Mouse (Mus musculus) adrenal gland, postnatal 4 days (tissue): ENCODE results near the gene Hexb. TPM values are rescaled to one million over a fixed set of nuclear protein-coding genes. Genes with fewer than 3 reads are reported as not detected.
A peak's percentile ranks its signal among the peaks of the same experiment; 100 is the strongest.
"Not testable (repeated sequence)": the region's sequence is repeated elsewhere in the genome, so short reads cannot be mapped to it uniquely, and the experiment has no call there.

Experiments used
- DNase-seq, 2 experiments: peaks; one replicate each; pipeline ENCODE4 v3.0.0; 2021 to 2022; ENCODE audit warnings: low spot score in 2 of 2, mixed read lengths in 2 of 2
- total RNA-seq, 2 experiments: library from RNA; stranded (reverse); gene quantifications; 2 replicates each; pipeline ENCODE4 v1.2.3; 2021

Hexb gene
- total RNA-seq, 2 experiments from 2014 or later: 30.8 to 38.7 TPM

- DNase-seq: no peak
Measured at GRCm38 (mm10) chr13:97184656-97185055, 13.5 kb downstream of the Hexb start.

- no peak for DNase-seq
Measured at GRCm38 (mm10) chr13:97184168-97184567, 14.0 kb downstream of the Hexb start.

DNA sequence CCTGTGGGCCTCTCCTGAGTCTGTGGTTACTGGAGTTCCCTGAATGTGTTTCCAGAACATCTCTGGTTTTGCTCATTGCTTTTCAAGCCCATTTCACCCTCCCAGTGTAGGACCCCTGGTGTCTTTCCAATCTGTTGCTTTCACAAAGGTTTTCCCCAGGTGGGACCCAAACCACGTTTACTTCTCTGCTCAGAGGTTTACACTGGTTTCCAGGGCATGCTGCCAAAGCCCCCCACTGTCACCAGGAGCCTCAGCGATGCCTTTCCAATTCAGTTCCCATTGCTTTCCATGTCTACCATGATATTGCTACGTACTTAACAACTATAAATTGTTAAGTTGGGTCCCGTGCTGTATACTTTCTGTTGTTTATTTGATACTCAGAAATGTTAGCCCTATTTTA is 15.3 kb downstream of the Hexb start:
- DNase-seq: no peak

- DNase-seq: no peak
Measured at GRCm38 (mm10) chr13:97180113-97180828, 17.9 kb downstream of the Hexb start.

DNA sequence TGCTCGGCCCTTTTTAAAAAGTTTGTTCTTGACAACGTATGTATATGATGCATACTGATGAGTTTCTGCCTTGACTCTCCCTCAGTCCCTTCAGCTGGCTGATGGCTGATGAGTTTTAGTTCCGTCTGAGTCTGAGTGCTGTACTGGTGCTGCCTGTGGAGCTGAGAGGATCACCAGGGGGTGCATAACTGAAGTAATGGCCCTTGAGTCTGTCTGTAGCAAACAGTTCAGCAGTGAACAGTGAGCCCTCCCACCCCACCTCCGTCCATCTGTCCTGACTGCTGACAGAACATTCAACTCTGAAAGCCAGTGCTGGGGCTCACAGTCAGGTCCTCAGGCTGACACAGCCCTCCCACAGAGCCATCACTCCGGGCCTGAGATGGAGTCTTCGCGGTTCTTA is 19.2 kb downstream of the Hexb start:
- DNase-seq: no peak

- no peak for DNase-seq
Measured at GRCm38 (mm10) chr13:97176731-97177130, 21.4 kb downstream of the Hexb start.

GRCm38 (mm10) chr13:97175520-97176264 is 22.5 kb downstream of the Hexb start:
- no peak for DNase-seq

DNA sequence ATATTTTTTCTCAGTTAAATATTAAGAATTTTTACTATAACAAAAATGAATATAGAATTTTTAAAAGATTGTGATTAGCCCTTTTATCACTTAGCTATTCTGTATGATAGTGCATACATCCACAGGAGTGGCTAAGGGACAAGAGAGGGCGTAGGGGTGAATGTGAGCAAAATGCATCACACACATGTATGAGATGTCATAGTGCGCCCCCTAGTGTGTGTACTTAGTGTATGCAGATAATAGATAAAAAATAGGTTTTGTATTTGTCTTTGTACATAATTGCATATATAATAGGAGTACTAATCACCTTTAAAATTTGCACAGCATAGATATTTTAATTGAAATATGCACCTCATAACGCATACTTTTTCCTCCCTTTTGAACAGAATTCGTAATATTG is 52.3 kb downstream of the Hexb start:
- no peak for DNase-seq

DNA sequence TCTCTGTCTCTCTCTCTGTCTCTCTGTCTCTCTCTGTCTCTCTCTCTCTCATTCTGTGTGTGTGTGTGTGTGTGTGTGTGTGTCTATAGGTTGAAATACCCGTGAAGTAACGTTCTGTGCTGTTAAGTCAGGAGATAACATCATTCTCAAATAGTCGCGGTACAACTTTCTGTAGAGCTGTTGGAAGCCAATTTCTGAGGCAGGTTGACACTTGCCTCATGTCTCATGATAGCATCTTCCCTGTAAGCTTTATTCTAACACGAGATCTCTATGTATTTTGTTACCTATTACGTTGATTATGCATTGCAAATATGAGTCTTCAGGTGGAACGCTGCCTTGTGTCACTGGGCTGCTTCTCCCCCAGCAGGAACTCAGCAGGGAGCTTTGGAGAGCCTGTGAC is 55.8 kb downstream of the Hexb start:
- no peak for DNase-seq

- DNase-seq: not testable (repeated sequence)
Measured at GRCm38 (mm10) chr13:97138404-97138931, 59.7 kb downstream of the Hexb start.

GRCm38 (mm10) chr13:97137466-97138400 is 60.4 kb downstream of the Hexb start, which contains the start of the genes Gfm2 and Nsa2:
TSS of gene Gfm2 (plus strand) at chr13:97137937.
TSS of gene Nsa2 (minus strand) at chr13:97137937.
- peak; percentile 56 to 77 for DNase-seq

DNA sequence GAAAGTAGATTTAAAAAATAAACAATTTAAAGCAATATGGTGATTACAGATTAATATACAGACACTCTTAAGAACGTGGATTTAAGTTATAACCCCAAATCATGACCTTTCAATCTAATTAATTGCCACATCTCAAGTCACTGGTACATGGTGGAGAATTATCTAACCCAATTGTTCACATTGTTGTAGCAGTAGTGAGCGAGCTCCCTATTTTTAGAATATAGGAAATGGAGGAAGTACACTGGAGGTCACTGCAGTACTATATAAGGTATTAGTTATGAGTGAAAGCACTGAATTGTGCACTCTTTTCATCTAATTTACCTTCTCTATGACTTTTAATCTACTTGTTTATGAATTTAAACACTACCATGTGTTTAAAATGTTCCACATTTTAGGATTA is 67.7 kb downstream of the Hexb start:
- DNase-seq: not testable (repeated sequence)

- not testable (repeated sequence) for DNase-seq
Measured at GRCm38 (mm10) chr13:97129654-97130053, 68.5 kb downstream of the Hexb start.

Other genes with a start within 250 kb of the Hexb start
- under 1 TPM in 1 of 2 experiments, not detected in 1; 0.36 TPM for gene 1700029F12Rik, start 164.0 kb downstream of the Hexb start, total RNA-seq
- 10 to 100 TPM in 1 of 2 experiments, 1 to 10 TPM in 1; 10.0 to 10.4 TPM for gene Fam169a, start 131.1 kb downstream of the Hexb start, total RNA-seq
- gene Gm6169, start 99.1 kb downstream of the Hexb start, total RNA-seq: 10 to 100 TPM in 1 of 2 experiments, 1 to 10 TPM in 1; 2.1 to 26.4 TPM
- gene Gfm2, start 60.4 kb downstream of the Hexb start, total RNA-seq: 10 to 100 TPM; 30.9 to 33.9 TPM
- 100 to 1,000 TPM; 104 to 107 TPM for gene Nsa2, start 60.4 kb downstream of the Hexb start, total RNA-seq
- gene Enc1, start 42.7 kb upstream of the Hexb start, total RNA-seq: 10 to 100 TPM; 12.8 to 12.9 TPM